Mouse (Mus musculus): Measurements from ENCODE around the gene Eml1.

GRCm38 (mm10) chr12:108333481-108333882 lies 37.3 kb upstream of the Eml1 start:
- TF ChIP-seq POLR2A (IDR thresholded peaks at IDR 0.05; ENCODE audit: insufficient read depth, low read length), result no peak
- no peak for TF ChIP-seq CTCF (IDR thresholded peaks at IDR 0.05; ENCODE audit: low read depth, low read length)
- no peak for TF ChIP-seq EP300 (IDR thresholded peaks at IDR 0.05; ENCODE audit: insufficient read depth, low read depth, low read length)

Data from ES-Bruce4 (cell line).